Mouse (Mus musculus): Measurements from ENCODE around the gene Magohb.

DNA sequence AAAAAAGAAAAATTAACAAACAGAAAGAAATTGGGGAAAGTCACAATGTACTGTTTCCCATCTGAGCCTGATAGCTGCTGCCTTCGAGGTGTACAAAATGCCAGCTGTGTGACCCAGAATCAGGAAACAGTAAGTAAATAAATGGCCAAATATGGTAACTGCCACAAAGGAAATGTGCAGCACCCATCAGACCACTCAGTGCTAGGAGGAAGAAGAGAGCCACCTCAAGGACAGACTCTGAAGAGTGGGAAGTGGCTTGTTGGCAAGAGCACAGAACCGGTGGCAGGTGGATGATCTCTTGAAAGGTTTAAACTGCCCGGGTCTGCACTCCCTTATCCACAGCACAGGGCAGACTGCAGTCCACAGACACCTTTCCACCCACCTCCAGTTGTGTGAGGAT, 15.0 kb upstream of the Magohb start:
- TF ChIP-seq POLR2A (IDR thresholded peaks at IDR 0.05; ENCODE audit: low read depth, low read length) (no peak), CTCF (IDR thresholded peaks at IDR 0.05; ENCODE audit: extremely low read depth, insufficient read length, insufficient replicate concordance, low read depth, low read length) (no peak)
